Mouse (Mus musculus) brain, embryonic 14.5 days (tissue): ENCODE results near the gene Atxn2. TPM values are rescaled to one million over a fixed set of nuclear protein-coding genes. Genes with fewer than 3 reads are reported as not detected.
"Not testable (repeated sequence)": the region's sequence is repeated elsewhere in the genome, so short reads cannot be mapped to it uniquely, and the experiment has no call there.

Experiments
- DNase-seq: peaks from one replicate; pipeline ENCODE4 v3.0.0-alpha.2; 2011; ENCODE audit warnings: low read depth
- CTCF ChIP-seq: fragments of 200-500 bp; IDR thresholded peaks from 2 replicates; pipeline ENCODE4 v1.5.1; 2012; ENCODE audit warnings: inconsistent platforms, mild to moderate bottlenecking, moderate library complexity, borderline replicate concordance; ENCODE audit not compliant: insufficient read depth, insufficient read length; ENCODE audit errors: extremely low read depth
- POLR2A ChIP-seq: fragments of 200-500 bp; IDR thresholded peaks from 2 replicates; pipeline ENCODE4 v1.6.1; 2012; ENCODE audit warnings: mild to moderate bottlenecking, inconsistent platforms, borderline replicate concordance; ENCODE audit not compliant: poor library complexity, insufficient read depth, insufficient read length, severe bottlenecking; ENCODE audit errors: extremely low read depth
- polyA plus RNA-seq: library from polyadenylated mRNA; depleted of rRNA; stranded (reverse); fragments of >200 nt; gene quantifications from 2 replicates; pipeline ENCODE4 v1.2.3, GENCODE M21; 2012

The Atxn2 gene
- polyA plus RNA-seq, 1 experiment, result 226 TPM

GRCm38 (mm10) chr5:121712934-121713538 is 1.9 kb downstream of the Atxn2 start:
- TF ChIP-seq CTCF (no peak), POLR2A (no peak)
- DNase-seq, result peak; percentile 75

GRCm38 (mm10) chr5:121714331-121714730 is 3.2 kb downstream of the Atxn2 start:
- TF ChIP-seq POLR2A (no peak), CTCF (no peak)
- DNase-seq, result no peak

GRCm38 (mm10) chr5:121714928-121715327 is 3.8 kb downstream of the Atxn2 start:
- no peak for DNase-seq
- TF ChIP-seq POLR2A, result no peak
- no peak for TF ChIP-seq CTCF

GRCm38 (mm10) chr5:121718462-121718861 is 7.3 kb downstream of the Atxn2 start:
- DNase-seq, result no peak
- no peak for TF ChIP-seq POLR2A

- DNase-seq, result no peak
- TF ChIP-seq CTCF (peak; percentile 18; the same call in 1 of the 2 replicates), POLR2A (no peak)
Measured at GRCm38 (mm10) chr5:121720888-121721585, 9.9 kb downstream of the Atxn2 start.

- TF ChIP-seq POLR2A (no peak), CTCF (no peak)
- no peak for DNase-seq
Measured at GRCm38 (mm10) chr5:121721841-121722240, 10.7 kb downstream of the Atxn2 start.

- no peak for TF ChIP-seq CTCF
- TF ChIP-seq POLR2A, result no peak
- DNase-seq, result no peak
Measured at GRCm38 (mm10) chr5:121724678-121725077, 13.5 kb downstream of the Atxn2 start.

- TF ChIP-seq CTCF (no peak), POLR2A (no peak)
- DNase-seq, result no peak
Measured at GRCm38 (mm10) chr5:121730057-121730456, 18.9 kb downstream of the Atxn2 start.

- DNase-seq, result no peak
- TF ChIP-seq POLR2A (no peak), CTCF (no peak)
Measured at GRCm38 (mm10) chr5:121736641-121737040, 25.5 kb downstream of the Atxn2 start.

- DNase-seq, result not testable (repeated sequence)
Measured at GRCm38 (mm10) chr5:121738162-121738561, 27.0 kb downstream of the Atxn2 start.

GRCm38 (mm10) chr5:121738576-121739191 is 27.5 kb downstream of the Atxn2 start:
- TF ChIP-seq CTCF (no peak), POLR2A (no peak)
- DNase-seq, result no peak

GRCm38 (mm10) chr5:121740516-121740915 is 29.4 kb downstream of the Atxn2 start:
- no peak for TF ChIP-seq CTCF
- TF ChIP-seq POLR2A, result no peak
- no peak for DNase-seq

- DNase-seq, result no peak
- TF ChIP-seq POLR2A, result no peak
- TF ChIP-seq CTCF, result no peak
Measured at GRCm38 (mm10) chr5:121742915-121743314, 31.8 kb downstream of the Atxn2 start.

GRCm38 (mm10) chr5:121747884-121748594 is 36.9 kb downstream of the Atxn2 start:
- DNase-seq, result not testable (repeated sequence)
